Mouse (Mus musculus) gastrocnemius, adult 18-20 months (tissue): Measurements from ENCODE around the gene 4921536K21Rik. TPM values are rescaled to one million over a fixed set of nuclear protein-coding genes. Genes with fewer than 3 reads are reported as not detected.

ENCODE experiments used
- DNase-seq: peaks from one replicate; pipeline ENCODE4 v3.0.0; 2021; ENCODE audit warnings: low spot score
- long read RNA-seq, 2 experiments: library from polyadenylated mRNA; stranded (forward); transcript quantifications; one replicate each; pipeline ENCODE4 v2.0.0; 2021
- total RNA-seq, 2 experiments: library from RNA; stranded (reverse); gene quantifications; 2 replicates each; pipeline ENCODE4 v1.2.3; 2021

Gene 4921536K21Rik
- under 1 TPM; 0.17 to 0.27 TPM for total RNA-seq
- long read RNA-seq, experiment 1, result 0 reads
- long read RNA-seq, experiment 2, result 0 reads

GRCm38 (mm10) chr11:3894406-3895281 lies at the start of gene 4921536K21Rik, which contains the start of gene Dusp18:
TSS of gene 4921536K21Rik (minus strand) at chr11:3895098.
TSS of gene Dusp18 (plus strand) at chr11:3895240.
- DNase-seq, result peak; percentile 91

GRCm38 (mm10) chr11:3941371-3941770 lies 46.5 kb upstream of the 4921536K21Rik start:
- no peak for DNase-seq

GRCm38 (mm10) chr11:3937321-3937874 lies 42.5 kb upstream of the 4921536K21Rik start:
- no peak for DNase-seq

- DNase-seq, result no peak
These were observed 41.4 kb upstream of the 4921536K21Rik start for GRCm38 (mm10) chr11:3936318-3936717.

- no peak for DNase-seq
These were observed 40.2 kb upstream of the 4921536K21Rik start for GRCm38 (mm10) chr11:3935135-3935534.

GRCm38 (mm10) chr11:3933756-3934285 lies 38.9 kb upstream of the 4921536K21Rik start:
- no peak for DNase-seq

GRCm38 (mm10) chr11:3931511-3932211 lies 36.8 kb upstream of the 4921536K21Rik start, which contains the start of gene Tcn2:
TSS of gene Tcn2 (minus strand) at chr11:3932159.
- DNase-seq, result peak; percentile 88

- DNase-seq, result no peak
These were observed 36.0 kb upstream of the 4921536K21Rik start for GRCm38 (mm10) chr11:3930931-3931330.

- no peak for DNase-seq
These were observed 35.1 kb upstream of the 4921536K21Rik start for GRCm38 (mm10) chr11:3930019-3930418.

GRCm38 (mm10) chr11:3925916-3926315 lies 31.0 kb upstream of the 4921536K21Rik start:
- no peak for DNase-seq

- DNase-seq, result no peak
These were observed 27.8 kb upstream of the 4921536K21Rik start for GRCm38 (mm10) chr11:3922731-3923130.

- DNase-seq, result no peak
These were observed 27.2 kb upstream of the 4921536K21Rik start for GRCm38 (mm10) chr11:3922115-3922514.

- peak; percentile 35 for DNase-seq
These were observed 26.5 kb upstream of the 4921536K21Rik start for GRCm38 (mm10) chr11:3921281-3921850.

GRCm38 (mm10) chr11:3920476-3920875 lies 25.6 kb upstream of the 4921536K21Rik start:
- DNase-seq, result no peak

GRCm38 (mm10) chr11:3918738-3919137 lies 23.8 kb upstream of the 4921536K21Rik start:
- no peak for DNase-seq

- DNase-seq, result peak; percentile 80
These were observed 19.4 kb upstream of the 4921536K21Rik start, which contains the start of gene Slc35e4 for GRCm38 (mm10) chr11:3914109-3914840. TSS of gene Slc35e4 (minus strand) at chr11:3914664.

GRCm38 (mm10) chr11:3913316-3914108 lies 18.6 kb upstream of the 4921536K21Rik start:
- DNase-seq, result peak; percentile 96

GRCm38 (mm10) chr11:3912875-3913271 lies 18.0 kb upstream of the 4921536K21Rik start:
- DNase-seq, result peak; percentile 34

GRCm38 (mm10) chr11:3912100-3912874 lies 17.4 kb upstream of the 4921536K21Rik start:
- DNase-seq, result peak; percentile 47
